Mouse (Mus musculus) heart, embryonic 14.5 days (tissue): Measurements from ENCODE around the gene Acat2. TPM values are rescaled to one million over a fixed set of nuclear protein-coding genes. Genes with fewer than 3 reads are reported as not detected.

Source experiments
- ATAC-seq: fragments of 200-750 bp; cut with Nextera tagmentation; 2 replicates; pipeline ENCODE4 v1.8.0; 2017; ENCODE audit warnings: low read depth, moderate TSS enrichment; ENCODE audit not compliant: insufficient number of reproducible peaks, insufficient read depth, low FRiP score
- H3K27ac ChIP-seq, 2 experiments: fragments of 200-500 bp in 1 of 2; fragments of 300-500 bp in 1 of 2; sonication (generic) in 1 of 2; replicated peaks in 1 of 2; 2 replicates each; pipeline ENCODE4 v1.5.1; 2012 to 2014; ENCODE audit warnings: low read depth in 2 of 2, low read length in 2 of 2, control low read depth in 1 of 2, mild to moderate bottlenecking in 1 of 2, mixed read lengths in 1 of 2; ENCODE audit not compliant: control insufficient read depth in 1 of 2, insufficient read depth in 1 of 2
- H3K27me3 ChIP-seq: fragments of 300-500 bp; sonication (generic); 2 replicates; pipeline ENCODE4 v1.6.1; 2014; ENCODE audit warnings: mild to moderate bottlenecking, low read length, control low read depth; ENCODE audit not compliant: control insufficient read depth, insufficient read depth
- H3K36me3 ChIP-seq: fragments of 300-500 bp; sonication (generic); 2 replicates; pipeline ENCODE4 v1.6.1; 2014; ENCODE audit warnings: mild to moderate bottlenecking, control low read depth, low read length, mixed read lengths; ENCODE audit not compliant: control insufficient read depth, insufficient read depth
- H3K4me1 ChIP-seq, 2 experiments: fragments of 200-500 bp in 1 of 2; fragments of 300-500 bp in 1 of 2; sonication (generic) in 1 of 2; 2 replicates each; pipeline ENCODE4 v1.6.1; 2012 to 2014; ENCODE audit warnings: low read length in 2 of 2, control low read depth in 1 of 2, mixed read lengths in 1 of 2; ENCODE audit not compliant: control insufficient read depth in 2 of 2, insufficient read depth in 2 of 2
- H3K4me2 ChIP-seq: fragments of 300-500 bp; sonication (generic); 2 replicates; pipeline ENCODE4 v1.6.1; 2014; ENCODE audit warnings: mild to moderate bottlenecking, low read length
- H3K4me3 ChIP-seq, 2 experiments: fragments of 200-500 bp in 1 of 2; fragments of 300-500 bp in 1 of 2; sonication (generic) in 1 of 2; 2 replicates each; pipeline ENCODE4 v1.5.1; 2012 to 2014; ENCODE audit warnings: low read length in 2 of 2, mild to moderate bottlenecking in 2 of 2, control low read depth in 1 of 2, low read depth in 1 of 2, moderate library complexity in 1 of 2; ENCODE audit not compliant: control insufficient read depth in 1 of 2, insufficient read depth in 1 of 2
- H3K9ac ChIP-seq: fragments of 300-500 bp; sonication (generic); 2 replicates; pipeline ENCODE4 v1.6.1; 2014; ENCODE audit warnings: mild to moderate bottlenecking, low read length
- H3K9me3 ChIP-seq: fragments of 300-500 bp; sonication (generic); 2 replicates; pipeline ENCODE4 v1.6.1; 2016; ENCODE audit warnings: low read length, control low read depth; ENCODE audit not compliant: control insufficient read depth
- WGBS: fragments of 180-500 bp; shearing (Covaris S2); extraction: QIAGEN DNeasy Blood & Tissue Kit; methylation state at CpG from one replicate; pipeline ENCODE4 v1.1.7; 2014; 5-methylcytosine and 5-hydroxymethylcytosine counted together
- polyA plus RNA-seq: library from polyadenylated mRNA; unstranded; fragments of >200 nt; fragmentation: Nextera tagmentation; extraction: Ambion mirVana; gene quantifications from 2 replicates; pipeline ENCODE4 v1.2.1, GENCODE M21; 2014

Acat2 gene
- polyA plus RNA-seq, 1 experiment from 2014 or later, result 22.8 TPM

DNA sequence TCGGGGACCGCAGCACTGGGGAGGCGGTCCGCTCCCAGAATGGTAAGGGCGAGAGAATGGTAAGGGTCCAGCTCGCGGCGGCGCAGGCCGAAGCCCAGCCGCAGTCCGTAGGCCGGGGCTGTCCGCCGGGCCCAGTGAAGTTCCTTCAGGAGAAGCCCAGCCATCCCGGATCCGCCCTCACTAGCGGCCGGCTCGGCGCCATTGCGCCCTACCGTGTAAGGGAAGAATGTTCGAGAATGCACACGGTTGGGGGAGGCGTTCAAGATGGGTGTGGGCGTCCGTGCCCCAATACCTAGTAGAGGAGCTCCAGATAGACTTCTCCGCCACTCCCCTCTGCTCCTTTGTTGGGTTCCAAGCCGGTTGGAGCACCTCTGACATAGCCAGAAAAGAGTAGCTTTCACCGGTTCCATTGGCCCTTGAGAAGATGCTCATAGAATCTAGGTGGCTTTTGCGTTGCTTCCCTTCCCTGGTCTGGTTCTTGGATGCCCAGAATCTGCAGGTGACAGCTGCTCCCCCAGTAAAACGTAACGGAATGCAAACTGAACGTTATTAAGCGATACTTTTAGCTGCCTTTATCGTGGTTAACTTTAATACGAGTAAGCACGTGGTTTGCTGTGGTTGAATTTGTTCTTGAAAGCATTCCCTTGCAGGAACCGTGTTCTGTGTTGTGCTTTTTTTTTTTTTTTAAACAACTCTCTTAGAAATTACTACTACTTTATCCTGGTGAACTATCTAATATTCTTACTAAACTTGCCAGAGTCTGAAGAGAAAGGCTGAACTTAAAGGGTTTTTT is 43.8 kb downstream of the Acat2 start:
- Histone ChIP-seq H3K4me3 (peak overlapping the region; percentile 96 to 97), H3K36me3 (peaks cover 68% of the 10 kb centered on the region), H3K9ac (peak overlapping the region; percentile 99), H3K27ac (peak overlapping the region; percentile 92 to 94), H3K9me3 (no peaks in the 10 kb centered on the region), H3K4me2 (peak overlapping the region; percentile 84), H3K27me3 (no peaks in the 10 kb centered on the region), H3K4me1 (peaks cover 0 to 9% of the 10 kb centered on the region in 2 experiments; a peak in 2 of 4 replicates)
- ATAC-seq, result peak; percentile 49
- under 1% methylated on average over 40 of the region's 40 CpGs for WGBS

DNA sequence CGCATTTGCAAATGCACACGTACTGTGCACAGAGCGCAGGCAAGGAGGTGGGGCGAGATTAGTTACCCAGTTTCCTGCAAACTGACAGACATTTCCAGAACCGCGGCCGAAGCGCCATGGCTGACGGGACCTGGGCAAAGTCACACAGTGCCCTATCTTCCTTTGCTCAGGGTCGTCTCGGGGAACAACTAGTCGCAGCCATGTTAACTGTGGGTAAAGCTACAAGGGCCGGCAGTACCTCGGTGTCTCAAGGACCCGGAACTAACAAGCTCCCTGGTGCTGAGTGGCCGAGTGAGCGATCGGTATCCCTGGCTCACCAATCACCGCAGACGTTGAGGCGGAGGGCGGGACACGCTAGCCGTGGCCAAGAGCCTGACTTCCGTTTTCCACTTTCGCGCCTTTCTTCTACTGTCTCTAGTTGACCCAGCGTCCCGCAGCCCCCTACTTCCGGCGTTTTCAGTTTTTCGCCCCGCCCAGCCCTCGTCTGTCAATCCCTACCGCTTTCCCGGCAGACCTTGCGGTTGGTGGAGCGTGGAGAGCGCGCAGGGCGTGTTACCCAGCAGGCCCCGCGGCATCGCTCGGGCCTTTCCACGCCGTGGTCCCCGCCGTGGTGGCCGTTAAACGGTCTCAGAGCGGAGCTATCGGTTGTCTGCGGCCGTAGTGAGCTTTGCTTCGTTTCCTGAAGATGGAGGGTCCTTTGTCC is 44.5 kb downstream of the Acat2 start, which contains the start of gene Mrpl18:
Gene Mrpl18, minus strand, starts transcription at position 465 of the 703 bp plus-strand sequence.
- peaks cover 0 to 9% of the 10 kb centered on the region in 2 experiments; a peak in 2 of 4 replicates for H3K4me1 ChIP-seq
- WGBS, result under 1% methylated on average over 56 of the region's 56 CpGs
- peak within 1 kb of the TSS; percentile 96 to 97 for H3K4me3 ChIP-seq
- H3K27me3 ChIP-seq, result no peaks in the 10 kb centered on the region
- H3K9me3 ChIP-seq, result no peaks in the 10 kb centered on the region
- H3K9ac ChIP-seq, result peak within 1 kb of the TSS; percentile 99
- peak within 1 kb of the TSS; percentile 92 to 94 for H3K27ac ChIP-seq
- peak; percentile 99 for ATAC-seq
- peaks cover 68% of the 10 kb centered on the region for H3K36me3 ChIP-seq
- H3K4me2 ChIP-seq, result peak within 1 kb of the TSS; percentile 84

DNA sequence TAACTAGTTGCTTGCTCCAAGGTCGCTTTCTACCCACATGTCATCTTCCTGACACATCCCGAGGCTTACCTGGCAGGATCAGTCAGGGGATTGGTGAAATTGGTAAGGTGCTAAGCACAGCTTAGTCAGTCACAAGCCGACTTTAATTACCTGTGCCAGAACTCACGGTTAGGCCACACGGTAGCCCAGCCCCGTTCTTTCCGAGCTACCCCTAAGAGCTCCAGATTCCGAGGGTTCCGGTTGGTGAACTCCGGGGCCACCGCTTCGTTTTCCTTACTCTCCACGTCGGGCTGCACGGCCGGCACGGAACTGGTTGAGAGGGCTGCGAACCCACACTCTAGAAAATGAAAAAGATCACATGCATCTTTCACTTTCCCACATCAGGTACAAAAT is 45.1 kb downstream of the Acat2 start, which contains the start of gene Tcp1:
Gene Tcp1, plus strand, starts transcription at position 214 of the 393 bp plus-strand sequence.
- peak within 1 kb of the TSS; percentile 92 to 94 for H3K27ac ChIP-seq
- peaks cover 0 to 9% of the 10 kb centered on the region in 2 experiments; a peak in 2 of 4 replicates for H3K4me1 ChIP-seq
- peak within 1 kb of the TSS; percentile 96 to 97 for H3K4me3 ChIP-seq
- peak within 1 kb of the TSS; percentile 99 for H3K9ac ChIP-seq
- under 1% methylated on average over 18 of the region's 18 CpGs for whole genome bisulfite sequencing
- no peaks in the 10 kb centered on the region for H3K9me3 ChIP-seq
- peaks cover 68% of the 10 kb centered on the region for H3K36me3 ChIP-seq
- ATAC-seq, result no peak
- peak within 1 kb of the TSS; percentile 84 for H3K4me2 ChIP-seq
- H3K27me3 ChIP-seq, result no peaks in the 10 kb centered on the region

- Histone ChIP-seq H3K36me3 (peaks cover 60% of the 10 kb centered on the region), H3K4me2 (no peak overlapping the region), H3K27ac (no peak overlapping the region), H3K27me3 (no peaks in the 10 kb centered on the region), H3K9ac (no peak overlapping the region), H3K4me3 (no peak overlapping the region), H3K9me3 (no peaks in the 10 kb centered on the region), H3K4me1 (0 out of 4 replicates have a peak, but pooled peaks cover 0 to 3% of the 10 kb centered on the region in 2 experiments)
- WGBS, result 88% methylated on average over 8 of the region's 8 CpGs
- ATAC-seq, result no peak
Observed at GRCm38 (mm10) chr17:12910391-12910790, 50.2 kb downstream of the Acat2 start.

DNA sequence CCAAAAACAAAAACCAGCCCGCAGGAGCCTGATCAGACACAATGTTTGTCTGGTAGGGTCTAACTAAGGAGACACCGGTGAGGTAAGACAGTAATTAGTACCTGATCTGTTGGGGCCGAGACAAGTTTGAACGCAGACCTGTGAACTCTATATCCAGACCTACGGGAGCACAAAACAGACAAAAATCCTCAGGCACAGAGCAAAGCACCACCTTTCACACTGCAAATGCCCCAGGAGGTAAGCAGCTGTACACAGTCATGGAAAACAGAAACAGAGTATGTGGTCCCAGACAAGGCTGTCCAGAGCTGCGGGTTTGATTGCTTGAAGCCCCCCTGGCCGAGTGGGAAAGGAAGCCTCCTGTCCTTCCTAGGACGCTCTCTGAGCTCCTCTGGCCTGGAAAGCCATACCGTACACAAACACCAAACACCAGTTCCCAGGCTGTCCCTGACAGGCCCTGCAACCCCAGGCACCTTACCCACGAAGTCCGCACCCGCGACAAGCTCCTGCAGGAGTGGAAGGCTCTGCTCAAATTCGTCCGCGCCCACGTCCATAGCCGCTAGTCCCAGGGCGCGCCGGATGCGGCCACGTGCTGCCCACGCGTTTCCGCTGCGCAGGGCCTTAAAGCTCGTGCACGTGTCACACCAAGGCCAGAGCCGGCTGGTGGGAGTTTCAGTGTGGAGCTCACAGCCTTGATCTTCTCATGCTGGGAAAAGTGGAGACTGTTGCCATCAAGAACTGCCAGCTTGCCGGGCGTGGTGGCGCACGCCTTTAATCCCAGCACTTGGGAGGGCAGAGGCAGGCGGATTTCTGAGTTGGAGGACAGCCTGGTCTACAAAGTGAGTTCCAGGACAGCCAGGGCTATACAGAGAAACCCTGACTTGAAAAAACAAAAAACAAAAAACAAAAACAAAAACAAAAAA is 50.9 kb downstream of the Acat2 start, which contains the start of gene Pnldc1:
Gene Pnldc1, minus strand, starts transcription at position 870 of the 920 bp plus-strand sequence.
- ATAC-seq, result no peak
- Histone ChIP-seq H3K4me2 (no peak within 1 kb of the TSS), H3K4me1 (0 out of 4 replicates have a peak, but pooled peaks cover 0 to under 1% of the 10 kb centered on the region in 2 experiments), H3K9ac (no peak within 1 kb of the TSS), H3K4me3 (no peak within 1 kb of the TSS), H3K27ac (no peak within 1 kb of the TSS), H3K9me3 (no peaks in the 10 kb centered on the region), H3K27me3 (no peaks in the 10 kb centered on the region), H3K36me3 (peaks cover 66% of the 10 kb centered on the region)
- WGBS, result 76% methylated on average over 35 of the region's 35 CpGs

DNA sequence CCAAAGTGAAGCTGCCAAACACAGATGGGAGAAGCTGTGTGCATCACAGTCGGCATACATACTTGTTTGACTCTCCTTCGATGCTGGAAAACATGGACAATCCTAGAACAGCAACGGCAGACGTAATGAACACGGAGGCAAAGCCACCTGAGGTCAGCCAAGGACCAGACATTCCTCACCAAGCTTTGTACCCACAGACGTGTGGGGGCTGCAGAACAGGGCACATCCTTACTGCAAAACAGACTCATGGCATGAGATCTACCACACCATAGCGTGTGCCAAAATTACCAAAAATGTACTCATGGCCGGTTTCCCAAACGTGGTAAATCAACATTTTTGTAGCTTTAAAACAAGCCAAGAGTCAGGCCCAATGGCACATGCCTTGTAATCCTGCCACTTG is 54.1 kb downstream of the Acat2 start:
- Histone ChIP-seq H3K27me3 (no peaks in the 10 kb centered on the region), H3K4me1 (peaks cover 0 to under 1% of the 10 kb centered on the region in 2 experiments; a peak in 1 of 4 replicates), H3K36me3 (peaks cover 50% of the 10 kb centered on the region), H3K4me2 (no peak overlapping the region), H3K9me3 (no peaks in the 10 kb centered on the region), H3K9ac (no peak overlapping the region), H3K4me3 (no peak overlapping the region), H3K27ac (no peak overlapping the region)
- 87% methylated on average over 9 of the region's 9 CpGs for WGBS
- ATAC-seq, result no peak

DNA sequence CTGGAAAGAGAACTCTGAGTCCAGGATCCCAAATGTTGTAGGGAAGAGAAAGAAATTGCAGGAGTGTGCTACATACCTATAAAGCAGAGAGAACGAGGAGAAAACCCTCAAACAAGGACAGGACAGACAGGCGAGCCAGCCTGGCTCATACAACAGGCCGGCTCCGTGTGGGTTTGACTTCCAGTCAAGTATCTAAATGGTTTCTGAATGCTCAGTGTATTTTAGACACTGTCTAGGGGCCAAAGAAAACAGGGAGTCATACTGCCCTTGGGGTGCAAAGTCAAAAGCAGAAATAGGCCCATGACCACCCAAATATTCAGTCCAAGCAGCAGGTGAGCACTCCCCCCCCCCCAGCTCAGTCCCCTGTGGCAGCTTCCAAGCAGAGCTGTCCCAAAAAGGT is 54.7 kb downstream of the Acat2 start:
- Histone ChIP-seq H3K4me1 (peaks cover 0 to 3% of the 10 kb centered on the region in 2 experiments; a peak in 1 of 4 replicates), H3K9me3 (no peaks in the 10 kb centered on the region), H3K36me3 (peaks cover 44% of the 10 kb centered on the region), H3K4me3 (no peak overlapping the region), H3K9ac (no peak overlapping the region), H3K4me2 (no peak overlapping the region), H3K27ac (no peak overlapping the region), H3K27me3 (no peaks in the 10 kb centered on the region)
- ATAC-seq, result no peak
- 83% methylated on average over 4 of the region's 4 CpGs for WGBS
